Mouse (Mus musculus) hindbrain, embryonic 12.5 days (tissue): ENCODE results near the gene Sec14l1. TPM values are rescaled to one million over a fixed set of nuclear protein-coding genes. Genes with fewer than 3 reads are reported as not detected.
A peak's percentile ranks its signal among the peaks of the same experiment; 100 is the strongest.

Experiments
- ATAC-seq: fragments of 200-750 bp; cut with Nextera tagmentation; 2 replicates; pipeline ENCODE4 v1.8.0; 2017; ENCODE audit warnings: moderate TSS enrichment; ENCODE audit not compliant: low FRiP score
- H3K27ac ChIP-seq: fragments of 300-500 bp; sonication (generic); 2 replicates; pipeline ENCODE4 v1.5.1; 2016; ENCODE audit warnings: mild to moderate bottlenecking
- H3K27me3 ChIP-seq: fragments of 300-500 bp; sonication (generic); 2 replicates; pipeline ENCODE4 v1.6.1; 2016; ENCODE audit warnings: mild to moderate bottlenecking
- H3K36me3 ChIP-seq: fragments of 300-500 bp; sonication (generic); 2 replicates; pipeline ENCODE4 v1.6.1; 2016; ENCODE audit warnings: mild to moderate bottlenecking
- H3K4me1 ChIP-seq: fragments of 300-500 bp; sonication (generic); 2 replicates; pipeline ENCODE4 v1.6.1; 2016
- H3K4me2 ChIP-seq: fragments of 300-500 bp; sonication (generic); replicated peaks from 2 replicates; pipeline ENCODE4 v1.6.1; 2016; ENCODE audit warnings: mild to moderate bottlenecking
- H3K4me3 ChIP-seq: fragments of 300-500 bp; sonication (generic); 2 replicates; pipeline ENCODE4 v1.5.1; 2016; ENCODE audit warnings: mild to moderate bottlenecking
- H3K9ac ChIP-seq: fragments of 300-500 bp; sonication (generic); 2 replicates; pipeline ENCODE4 v1.6.1; 2016; ENCODE audit warnings: mild to moderate bottlenecking, moderate library complexity
- H3K9me3 ChIP-seq: fragments of 300-500 bp; sonication (generic); replicated peaks from 2 replicates; pipeline ENCODE4 v1.6.1; 2016; ENCODE audit warnings: mild to moderate bottlenecking
- WGBS: fragments of 180-500 bp; shearing (Covaris S2); methylation state at CpG from one replicate; pipeline ENCODE4 v1.1.7; 2016; 5-methylcytosine and 5-hydroxymethylcytosine counted together
- polyA plus RNA-seq: library from polyadenylated mRNA; unstranded; fragments of >200 nt; fragmentation: Nextera tagmentation; extraction: Ambion mirVana; gene quantifications from 2 replicates; pipeline ENCODE4 v1.2.1, GENCODE M21; 2016

Sec14l1 gene
- polyA plus RNA-seq, 1 experiment from 2014 or later, result 76.2 TPM

- Histone ChIP-seq H3K9ac (peak overlapping the region; percentile 80), H3K27me3 (no peaks in the 10 kb centered on the region), H3K4me3 (peak overlapping the region; percentile 57), H3K9me3 (no peaks in the 10 kb centered on the region), H3K4me1 (peaks cover 53% of the 10 kb centered on the region), H3K4me2 (peak overlapping the region; percentile 69), H3K36me3 (peaks cover 4% of the 10 kb centered on the region; the same call in 1 of the 2 replicates), H3K27ac (peak overlapping the region; percentile 98)
- WGBS, result under 1% methylated on average over 54 of the region's 54 CpGs
- ATAC-seq, result peak; percentile 75
Measured at GRCm38 (mm10) chr11:117115346-117116219, 615 bp downstream of the Sec14l1 start.

- ATAC-seq, result no peak
- H3K36me3 ChIP-seq, result peaks cover 4% of the 10 kb centered on the region; the same call in 1 of the 2 replicates
- H3K9me3 ChIP-seq, result no peaks in the 10 kb centered on the region
- H3K4me2 ChIP-seq, result peak overlapping the region; percentile 69
- no peaks in the 10 kb centered on the region for H3K27me3 ChIP-seq
- H3K27ac ChIP-seq, result no peak overlapping the region
- peak overlapping the region; percentile 80 for H3K9ac ChIP-seq
- H3K4me1 ChIP-seq, result peaks cover 63% of the 10 kb centered on the region
- peak overlapping the region; percentile 57 for H3K4me3 ChIP-seq
- WGBS, result 50% methylated on average over 18 of the region's 18 CpGs
Measured at GRCm38 (mm10) chr11:117116350-117117303, 1.7 kb downstream of the Sec14l1 start.

- 66% methylated on average over 18 of the region's 18 CpGs for WGBS
- no peak overlapping the region for H3K4me3 ChIP-seq
- ATAC-seq, result no peak
- H3K36me3 ChIP-seq, result peaks cover 4% of the 10 kb centered on the region; the same call in 1 of the 2 replicates
- H3K27ac ChIP-seq, result no peak overlapping the region
- no peaks in the 10 kb centered on the region for H3K9me3 ChIP-seq
- no peak overlapping the region for H3K9ac ChIP-seq
- no peaks in the 10 kb centered on the region for H3K27me3 ChIP-seq
- H3K4me1 ChIP-seq, result peaks cover 69% of the 10 kb centered on the region
- peak overlapping the region; percentile 69 for H3K4me2 ChIP-seq
Measured at GRCm38 (mm10) chr11:117117321-117117720, 2.4 kb downstream of the Sec14l1 start.

GRCm38 (mm10) chr11:117117791-117118190 is 2.8 kb downstream of the Sec14l1 start:
- H3K27me3 ChIP-seq, result no peaks in the 10 kb centered on the region
- peaks cover 74% of the 10 kb centered on the region for H3K4me1 ChIP-seq
- H3K27ac ChIP-seq, result no peak overlapping the region
- H3K4me2 ChIP-seq, result no peak overlapping the region
- 94% methylated on average over 7 of the region's 7 CpGs for WGBS
- no peaks in the 10 kb centered on the region for H3K9me3 ChIP-seq
- peaks cover 6% of the 10 kb centered on the region; the same call in 1 of the 2 replicates for H3K36me3 ChIP-seq
- no peak overlapping the region for H3K4me3 ChIP-seq
- H3K9ac ChIP-seq, result 0 out of 2 replicates have a peak overlapping the region, but pooled peaks have one; percentile 20
- no peak for ATAC-seq

- 0 out of 2 replicates have a peak overlapping the region, but pooled peaks have one; percentile 55 for H3K27ac ChIP-seq
- H3K27me3 ChIP-seq, result no peaks in the 10 kb centered on the region
- H3K9ac ChIP-seq, result 0 out of 2 replicates have a peak overlapping the region, but pooled peaks have one; percentile 15
- H3K4me3 ChIP-seq, result no peak overlapping the region
- H3K9me3 ChIP-seq, result no peaks in the 10 kb centered on the region
- peaks cover 7% of the 10 kb centered on the region; the same call in 1 of the 2 replicates for H3K36me3 ChIP-seq
- peak overlapping the region; percentile 31; the same call in 1 of the 2 replicates for H3K4me2 ChIP-seq
- H3K4me1 ChIP-seq, result peaks cover 76% of the 10 kb centered on the region
- WGBS, result 51% methylated on average over 4 of the region's 4 CpGs
- no peak for ATAC-seq
Measured at GRCm38 (mm10) chr11:117118248-117118647, 3.3 kb downstream of the Sec14l1 start.

GRCm38 (mm10) chr11:117118721-117119321 is 3.9 kb downstream of the Sec14l1 start:
- no peaks in the 10 kb centered on the region for H3K27me3 ChIP-seq
- H3K27ac ChIP-seq, result peak overlapping the region; percentile 55; the same call in 1 of the 2 replicates
- peaks cover 7% of the 10 kb centered on the region; the same call in 1 of the 2 replicates for H3K36me3 ChIP-seq
- no peaks in the 10 kb centered on the region for H3K9me3 ChIP-seq
- 0 out of 2 replicates have a peak overlapping the region, but pooled peaks have one; percentile 15 for H3K9ac ChIP-seq
- peaks cover 80% of the 10 kb centered on the region for H3K4me1 ChIP-seq
- 40% methylated on average over 9 of the region's 11 CpGs for WGBS
- ATAC-seq, result no peak
- no peak overlapping the region for H3K4me3 ChIP-seq
- peak overlapping the region; percentile 31; the same call in 1 of the 2 replicates for H3K4me2 ChIP-seq

- Histone ChIP-seq H3K36me3 (peaks cover 7% of the 10 kb centered on the region; the same call in 1 of the 2 replicates), H3K9me3 (no peaks in the 10 kb centered on the region), H3K4me3 (no peak overlapping the region), H3K4me2 (0 out of 2 replicates have a peak overlapping the region, but pooled peaks have one; percentile 3), H3K4me1 (peaks cover 74% of the 10 kb centered on the region), H3K9ac (peak overlapping the region; percentile 14; the same call in 1 of the 2 replicates), H3K27me3 (no peaks in the 10 kb centered on the region), H3K27ac (0 out of 2 replicates have a peak overlapping the region, but pooled peaks have one; percentile 12)
- 38% methylated on average over 4 of the region's 5 CpGs for WGBS
- no peak for ATAC-seq
Measured at GRCm38 (mm10) chr11:117119723-117120122, 4.8 kb downstream of the Sec14l1 start.

- peak overlapping the region; percentile 49 for H3K27ac ChIP-seq
- peak overlapping the region; percentile 23 for H3K4me2 ChIP-seq
- no peak for ATAC-seq
- H3K9ac ChIP-seq, result peak overlapping the region; percentile 24
- peaks cover 74% of the 10 kb centered on the region for H3K4me1 ChIP-seq
- H3K9me3 ChIP-seq, result no peaks in the 10 kb centered on the region
- 47% methylated on average over 20 of the region's 20 CpGs for WGBS
- H3K27me3 ChIP-seq, result no peaks in the 10 kb centered on the region
- peaks cover 9% of the 10 kb centered on the region; the same call in 1 of the 2 replicates for H3K36me3 ChIP-seq
- H3K4me3 ChIP-seq, result no peak overlapping the region
Measured at GRCm38 (mm10) chr11:117120285-117121163, 5.6 kb downstream of the Sec14l1 start.

- Histone ChIP-seq H3K4me1 (peaks cover 72% of the 10 kb centered on the region), H3K27ac (peak overlapping the region; percentile 49), H3K36me3 (peaks cover 10% of the 10 kb centered on the region; the same call in 1 of the 2 replicates), H3K9me3 (no peaks in the 10 kb centered on the region), H3K9ac (peak overlapping the region; percentile 24; the same call in 1 of the 2 replicates), H3K4me2 (peak overlapping the region; percentile 23; the same call in 1 of the 2 replicates), H3K27me3 (no peaks in the 10 kb centered on the region), H3K4me3 (no peak overlapping the region)
- WGBS, result 36% methylated on average over 11 of the region's 11 CpGs
- ATAC-seq, result no peak
Measured at GRCm38 (mm10) chr11:117121164-117121535, 6.2 kb downstream of the Sec14l1 start.

- H3K27ac ChIP-seq, result no peak overlapping the region
- peaks cover 10% of the 10 kb centered on the region; the same call in 1 of the 2 replicates for H3K36me3 ChIP-seq
- H3K4me3 ChIP-seq, result no peak overlapping the region
- ATAC-seq, result no peak
- H3K4me1 ChIP-seq, result peaks cover 64% of the 10 kb centered on the region
- H3K27me3 ChIP-seq, result no peaks in the 10 kb centered on the region
- 88% methylated on average over 6 of the region's 6 CpGs for WGBS
- no peak overlapping the region for H3K9ac ChIP-seq
- no peaks in the 10 kb centered on the region for H3K9me3 ChIP-seq
- no peak overlapping the region for H3K4me2 ChIP-seq
Measured at GRCm38 (mm10) chr11:117121954-117122353, 7.0 kb downstream of the Sec14l1 start.
